Mouse (Mus musculus) heart, postnatal 25 days (tissue): Measurements from ENCODE around the gene Rpp25l. TPM values are rescaled to one million over a fixed set of nuclear protein-coding genes. Genes with fewer than 3 reads are reported as not detected.
"Not testable (repeated sequence)": the region's sequence is repeated elsewhere in the genome, so short reads cannot be mapped to it uniquely, and the experiment has no call there.

Source experiments
- DNase-seq: peaks from one replicate; pipeline ENCODE4 v3.0.0; 2022; ENCODE audit warnings: low spot score
- intact Hi-C: fragments of 180-260 bp; cut with DNase I; formaldehyde crosslinking; loops from one replicate; pipeline ENCODE4 v1.15.1; 2025
- total RNA-seq, 2 experiments: library from RNA; stranded (reverse); gene quantifications; 2 replicates each; pipeline ENCODE4 v1.2.3; 2021

The Rpp25l gene
- total RNA-seq, 2 experiments from 2014 or later: 30.5 to 32.0 TPM

DNA sequence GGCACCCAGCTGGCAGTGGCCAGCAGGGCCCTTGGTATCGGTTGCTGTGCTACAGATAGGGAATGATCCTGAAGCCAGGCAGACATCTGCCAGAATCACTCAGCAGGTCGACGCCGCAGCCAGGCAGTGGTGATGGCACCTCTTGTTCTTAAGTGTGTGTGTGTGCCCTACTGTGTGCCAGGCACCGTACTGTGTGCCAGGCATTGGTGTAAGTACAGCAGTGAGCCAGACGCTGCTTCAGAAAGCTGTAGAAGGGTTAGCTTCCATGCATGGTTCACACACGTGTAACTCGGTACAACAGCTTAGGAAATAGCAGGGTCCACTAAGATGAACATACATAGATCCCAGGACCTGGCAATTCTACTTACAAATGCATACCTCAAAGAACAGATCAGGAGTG, 13.1 kb downstream of the Rpp25l start:
- DNase-seq, intact Hi-C loops: not testable (repeated sequence)

GRCm38 (mm10) chr4:41699783-41700182, 13.6 kb downstream of the Rpp25l start, which contains the start of gene Il11ra1:
TSS of gene Il11ra1 (plus strand) at chr4:41699989.
- intact Hi-C loops, DNase-seq: not testable (repeated sequence)

DNA sequence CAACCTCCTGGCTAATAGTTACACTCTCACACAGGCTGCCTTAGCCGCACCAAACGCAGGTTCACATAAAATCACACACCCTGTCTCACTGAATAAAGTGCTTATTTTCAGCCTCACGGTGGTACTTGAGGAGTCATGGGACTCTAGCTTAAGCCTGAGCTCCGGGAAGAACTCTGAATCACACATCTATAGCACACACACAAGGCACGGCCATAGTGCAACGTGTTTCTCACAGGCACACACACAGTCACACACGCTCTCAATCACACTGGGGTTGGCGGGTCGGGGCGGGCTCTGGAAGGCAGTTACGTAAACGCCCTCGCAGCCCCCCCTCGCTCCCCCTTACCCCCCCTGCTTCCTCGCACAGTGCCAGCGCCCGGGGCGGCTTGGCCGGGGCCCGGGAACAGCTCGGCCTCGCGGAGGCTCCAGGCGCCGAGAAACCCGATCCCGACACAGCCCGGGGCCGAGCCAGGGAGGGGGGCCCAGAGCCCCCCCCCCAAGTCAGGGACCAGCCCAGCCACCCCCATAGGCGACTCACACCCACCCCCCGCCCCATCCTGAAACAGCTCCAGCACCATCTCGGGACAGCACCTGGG, 14.8 kb downstream of the Rpp25l start:
- intact Hi-C loops: not testable (repeated sequence)
- DNase-seq: peak; percentile 49

DNA sequence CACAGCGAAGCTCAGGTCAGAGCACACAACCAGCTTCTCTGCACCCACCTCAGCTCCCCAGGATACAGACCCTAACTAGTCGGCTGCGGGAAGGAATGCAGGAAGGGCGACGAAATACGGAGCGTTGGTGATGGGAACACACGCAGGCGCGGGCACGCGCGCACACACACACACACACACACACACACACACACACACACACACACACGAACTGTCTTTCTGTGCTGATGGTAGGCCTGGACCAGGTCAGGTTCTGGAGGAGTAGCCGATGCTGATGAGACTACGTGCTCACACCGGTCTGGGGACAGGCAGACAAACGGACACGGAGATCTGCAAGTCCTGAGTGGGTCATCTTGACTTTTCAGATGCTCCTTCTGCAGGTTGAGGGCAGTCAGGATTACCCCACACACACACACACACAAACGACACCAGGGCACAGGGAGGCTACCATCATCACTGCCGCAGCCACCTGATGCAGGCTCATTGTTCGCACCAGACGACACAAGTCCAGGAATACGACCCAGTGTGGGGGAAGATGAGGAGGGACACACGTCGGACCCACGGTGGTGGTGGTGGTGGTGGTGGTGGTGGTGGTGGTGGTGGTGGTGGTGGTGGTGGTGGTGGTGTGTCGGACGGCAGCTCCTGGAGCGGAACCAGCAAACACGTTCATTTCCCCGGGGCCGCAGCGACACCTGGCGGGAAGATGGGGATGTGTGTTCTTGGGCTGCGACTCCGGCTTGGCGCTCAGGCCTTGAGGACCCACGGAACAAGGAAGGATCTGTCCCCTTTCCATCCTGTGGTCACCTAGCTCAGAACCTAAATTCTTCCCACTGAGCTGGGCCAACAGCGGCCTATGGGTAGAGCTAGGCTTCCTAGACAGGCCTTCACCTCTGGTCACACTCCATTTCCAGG, 16.1 kb downstream of the Rpp25l start, which contains the start of gene Cntfr:
Cntfr (minus strand) TSS at position 160 of the 912 bp plus-strand sequence.
- DNase-seq: peak; percentile 62
- intact Hi-C loops: loop anchor here (2.0 kb wide), 1 partner anchor 38 kb away; no protein-coding TSS in a partner anchor

- intact Hi-C loops: loop anchor here (2.0 kb wide), 1 partner anchor 38 kb away; no protein-coding TSS in a partner anchor
- not testable (repeated sequence) for DNase-seq
Measured at GRCm38 (mm10) chr4:41696452-41696851, 16.9 kb downstream of the Rpp25l start.

GRCm38 (mm10) chr4:41695800-41696199, 17.5 kb downstream of the Rpp25l start:
- intact Hi-C loops: loop anchor here (2.0 kb wide), 1 partner anchor 37 kb away; no protein-coding TSS in a partner anchor
- not testable (repeated sequence) for DNase-seq

- intact Hi-C loops, DNase-seq: not testable (repeated sequence)
Measured at GRCm38 (mm10) chr4:41693511-41693910, 19.8 kb downstream of the Rpp25l start.

DNA sequence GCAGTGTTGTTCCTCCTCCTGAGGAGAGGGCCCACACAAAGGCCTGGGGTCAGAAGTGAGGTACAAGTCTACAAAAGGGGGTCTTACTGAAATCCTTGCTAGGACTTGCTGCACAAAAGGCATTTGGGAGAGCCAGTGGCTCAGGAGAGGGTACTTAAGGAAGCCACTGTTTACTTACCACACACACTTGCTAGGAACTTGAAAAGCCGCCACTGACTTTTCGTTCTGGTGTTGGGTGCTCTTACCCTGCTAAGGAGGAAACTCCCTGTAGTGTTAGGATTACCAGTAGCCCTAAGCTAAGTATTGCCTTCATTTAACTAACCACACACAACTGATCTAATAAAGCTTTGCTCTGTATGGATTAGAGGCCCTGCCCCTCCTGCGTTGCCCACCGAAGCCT, 23.3 kb downstream of the Rpp25l start:
- intact Hi-C loops, DNase-seq: not testable (repeated sequence)

DNA sequence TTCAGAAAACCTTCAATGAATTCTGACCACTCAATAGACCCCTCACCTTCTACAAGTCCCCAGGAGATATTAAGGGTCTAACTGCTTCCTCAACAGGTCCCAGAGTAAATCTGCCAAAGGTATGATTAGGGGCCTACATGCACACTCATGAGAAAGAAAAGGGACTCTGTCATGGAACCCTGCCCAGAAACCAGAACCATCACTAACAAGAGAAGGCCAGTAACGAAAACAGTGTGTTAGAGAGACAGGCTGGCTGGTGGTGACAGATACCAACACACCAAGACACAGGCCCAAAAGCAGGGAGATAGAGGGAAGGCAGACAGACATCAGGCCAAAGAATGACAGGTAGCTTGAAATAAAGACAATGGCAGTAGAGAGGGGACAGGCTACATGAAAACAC, 24.8 kb downstream of the Rpp25l start:
- DNase-seq, intact Hi-C loops: not testable (repeated sequence)

DNA sequence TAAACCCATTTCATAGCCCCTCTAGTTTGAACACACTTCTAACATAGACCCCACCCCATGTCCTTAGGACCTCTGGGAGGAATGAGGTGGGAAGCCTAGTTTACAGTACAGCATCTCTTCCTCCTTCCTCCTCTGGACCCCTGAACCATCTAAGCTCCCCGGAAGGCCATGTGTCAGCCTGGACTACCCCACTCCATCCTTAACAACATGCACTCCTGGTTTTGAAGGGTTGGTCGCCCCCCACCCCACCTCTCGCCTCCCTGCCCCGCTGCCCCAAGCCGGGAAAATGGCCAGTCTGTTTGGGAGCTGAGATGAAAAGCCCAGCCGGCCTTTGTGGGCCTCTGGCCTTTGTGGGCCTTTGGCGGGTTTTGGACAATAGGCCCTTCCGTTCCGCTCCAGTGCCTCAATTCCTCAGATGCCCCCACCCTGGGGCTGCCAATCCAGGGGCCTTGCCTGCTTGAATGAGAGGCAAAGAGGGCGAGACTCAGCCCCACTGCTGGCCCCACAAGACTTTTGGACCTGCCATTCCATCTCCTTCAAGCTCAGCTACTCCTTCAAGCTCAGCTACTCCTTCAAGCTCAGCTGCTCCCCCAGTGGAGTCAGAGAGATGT, 27.3 kb downstream of the Rpp25l start:
- DNase-seq, intact Hi-C loops: not testable (repeated sequence)

DNA sequence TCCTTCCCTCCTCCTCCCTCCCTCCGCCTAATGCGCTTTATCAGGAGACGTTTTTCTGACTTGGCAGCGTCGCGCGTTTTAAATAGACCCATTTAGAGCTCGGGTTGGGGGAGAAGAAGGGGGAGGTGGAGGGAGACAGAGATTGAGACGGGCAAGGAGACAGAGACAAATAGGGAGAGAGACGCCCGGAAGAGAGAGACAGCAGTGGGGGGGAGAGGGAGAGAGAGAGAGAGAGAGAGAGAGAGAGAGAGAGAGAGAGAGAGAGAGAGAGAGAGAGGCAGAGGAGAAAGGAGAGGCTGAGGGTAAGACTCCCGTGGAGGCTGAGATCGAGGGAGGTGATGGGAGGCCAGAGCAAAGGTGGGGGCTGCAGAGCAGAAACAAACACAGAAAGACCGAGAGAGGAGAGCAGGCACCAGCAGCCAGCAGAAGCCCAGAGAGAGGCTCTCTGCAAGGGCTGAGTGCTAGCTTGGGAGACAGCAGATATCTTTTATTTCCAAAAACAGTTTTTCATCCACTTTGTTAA, 28.3 kb downstream of the Rpp25l start:
- DNase-seq, intact Hi-C loops: not testable (repeated sequence)

GRCm38 (mm10) chr4:41684131-41684930, 29.0 kb downstream of the Rpp25l start:
- DNase-seq, intact Hi-C loops: not testable (repeated sequence)

GRCm38 (mm10) chr4:41683303-41683702, 30.0 kb downstream of the Rpp25l start:
- DNase-seq, intact Hi-C loops: not testable (repeated sequence)

GRCm38 (mm10) chr4:41682789-41683188, 30.5 kb downstream of the Rpp25l start:
- intact Hi-C loops: no loop called here
- DNase-seq: no peak

DNA sequence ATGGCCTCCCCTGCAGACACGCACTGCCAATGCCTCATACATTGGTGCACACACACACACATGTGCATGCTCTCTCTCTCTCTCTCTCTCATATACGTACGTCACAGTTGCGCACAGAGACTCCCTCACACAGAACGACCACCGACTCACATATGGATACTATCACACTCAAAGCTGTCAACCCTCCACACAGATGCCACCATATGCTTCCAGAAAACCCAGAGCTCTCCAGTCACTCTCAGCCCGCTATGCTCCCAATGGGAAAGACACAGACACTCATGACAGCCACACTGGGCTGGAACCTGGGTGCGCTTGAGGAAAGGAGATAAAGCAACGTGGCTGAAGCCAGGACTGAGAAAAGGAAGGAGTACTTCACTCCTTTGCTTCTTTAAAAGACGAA, 31.4 kb downstream of the Rpp25l start:
- intact Hi-C loops: no loop called here
- no peak for DNase-seq

- DNase-seq: no peak
- intact Hi-C loops: no loop called here
Measured at GRCm38 (mm10) chr4:41681176-41681575, 32.2 kb downstream of the Rpp25l start.

DNA sequence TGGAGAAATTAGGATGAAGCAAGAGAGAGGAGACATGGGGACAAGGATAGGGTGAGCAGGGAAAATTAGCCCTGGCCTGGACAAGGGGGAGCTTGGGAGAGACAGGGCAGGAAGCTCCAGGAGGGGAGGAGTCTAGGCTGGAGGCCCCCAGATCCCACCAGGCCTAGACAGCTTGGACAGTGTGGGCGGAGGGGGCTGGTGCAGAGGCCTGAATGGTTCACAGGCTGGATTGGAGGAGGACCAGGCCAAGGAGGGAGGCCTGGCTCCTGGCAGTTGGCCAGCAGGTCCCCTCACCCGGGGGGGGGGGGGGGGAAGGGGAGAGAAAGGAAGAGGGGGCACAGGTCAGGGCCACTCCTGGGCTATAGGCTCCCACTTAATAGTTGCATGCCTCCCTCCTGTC, 34.0 kb downstream of the Rpp25l start:
- intact Hi-C loops: no loop called here

DNA sequence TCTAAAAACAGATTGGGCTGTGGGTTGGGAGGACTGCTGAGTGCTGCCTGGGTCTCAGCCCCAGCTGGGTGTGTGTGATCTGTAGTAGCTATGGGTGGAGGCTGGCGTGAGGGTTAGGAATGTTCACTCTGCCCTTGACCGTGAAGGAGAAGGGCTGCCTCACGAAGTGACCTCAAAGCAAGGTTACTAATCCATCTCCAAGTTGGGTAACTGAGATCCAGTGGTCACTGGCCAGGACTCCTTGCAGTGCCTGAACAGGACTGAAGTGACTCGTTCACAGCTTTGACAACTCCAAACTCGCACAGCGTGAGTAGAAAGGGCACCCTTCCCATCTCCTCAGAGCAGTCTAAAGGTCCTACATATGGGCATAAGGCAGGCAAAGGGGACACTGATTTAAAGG, 34.5 kb downstream of the Rpp25l start:
- intact Hi-C loops: no loop called here
- DNase-seq: no peak

More for the DNA sequence above, 34.0 kb downstream of the Rpp25l start:
- no peak for DNase-seq

- intact Hi-C loops: no loop called here
- DNase-seq: no peak
Measured at GRCm38 (mm10) chr4:41677006-41677629, 36.2 kb downstream of the Rpp25l start.
